In the genomic region with DNA sequence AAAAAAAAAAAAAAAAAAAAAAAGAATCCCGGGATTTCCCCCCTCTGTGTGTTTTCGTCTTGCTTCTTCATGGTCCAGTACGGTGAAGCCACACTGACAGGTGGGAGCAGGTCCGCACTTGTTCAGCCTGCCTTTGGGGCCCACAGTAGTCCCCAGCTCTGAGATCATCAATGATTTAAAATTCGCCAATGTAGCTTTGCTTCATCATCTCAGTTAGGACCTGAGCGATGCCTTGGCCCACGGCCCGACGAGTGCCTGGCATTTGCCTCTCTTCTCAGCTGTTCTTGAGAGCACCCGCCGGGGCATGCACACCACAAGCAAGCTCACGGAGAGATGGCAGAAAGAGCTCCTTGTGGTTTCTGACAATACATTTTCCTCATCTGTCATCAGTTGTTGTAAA, we compare ENCODE assay signal across 16 mouse cellular contexts. TPM values are rescaled to one million over a fixed set of nuclear protein-coding genes. Genes with fewer than 3 reads are reported as not detected.
DNase-seq lines count a peak whose midpoint lies in the region; ATAC-seq and TF ChIP-seq lines count a peak whose summit lies in the region.
"Had no signal": no experiment of that assay in that cellular context is flagged by ENCODE, and none has a peak within 500 bp of the region (broad histone marks: within the 10 kb centered on the region; RNA-seq: fewer than 3 reads in every experiment).

No protein-coding gene starts in this region.

- peak; percentile 51 for DNase-seq in embryonic facial prominence, embryonic 14.5 days (ENCODE audit: low spot score)
- no peak for DNase-seq in embryonic facial prominence, embryonic 10.5 days (ENCODE audit: low spot score)
- DNase-seq in lung, adult 18-20 months = no peak
- DNase-seq in layer of hippocampus, adult 9-11 months = no peak
- DNase-seq: kidney, adult 2 months; kidney, postnatal 4 days; layer of hippocampus, postnatal 36 days; right cerebral cortex, adult 18-20 months had no signal

- no peak overlapping the region for H3K9ac ChIP-seq in embryonic facial prominence, embryonic 14.5 days (ENCODE audit: low read depth, low read length)
- H3K9ac ChIP-seq: hindbrain, embryonic 13.5 days; liver, embryonic 15.5 days had no signal

- ATAC-seq in embryonic facial prominence, embryonic 14.5 days (ENCODE audit: low read depth) = no peak
- no peak for ATAC-seq in megakaryocyte, adult 5-6 weeks (ENCODE audit: poor library complexity, severe bottlenecking)
- no peak for ATAC-seq in megakaryocyte progenitor cell, adult 5-6 weeks (replicated peaks; ENCODE audit: poor library complexity)

- H3K9me3 ChIP-seq in embryonic facial prominence, embryonic 14.5 days (ENCODE audit: control insufficient read depth, low read length) = no peaks in the 10 kb centered on the region
- H3K9me3 ChIP-seq in embryonic facial prominence, embryonic 10.5 days = no peaks in the 10 kb centered on the region
- no peaks in the 10 kb centered on the region for H3K9me3 ChIP-seq in megakaryocyte, embryonic 14.5 days
- H3K9me3 ChIP-seq: forebrain, embryonic 10.5 days; heart, embryonic 10.5 days; hindbrain, embryonic 13.5 days; liver, embryonic 15.5 days had no signal

- 74% methylated on average over 12 of the region's 12 CpGs for WGBS in embryonic facial prominence, embryonic 14.5 days
- WGBS in embryonic facial prominence, embryonic 10.5 days = 90% methylated on average over 12 of the region's 12 CpGs

- H3K4me1 ChIP-seq in embryonic facial prominence, embryonic 14.5 days (ENCODE audit: control insufficient read depth, insufficient read depth, low read length) = no peaks in the 10 kb centered on the region
- peaks cover 11% of the 10 kb centered on the region; the same call in 1 of the 2 replicates for H3K4me1 ChIP-seq in embryonic facial prominence, embryonic 10.5 days
- peaks cover 71% of the 10 kb centered on the region for H3K4me1 ChIP-seq in megakaryocyte, embryonic 14.5 days

- H3K27me3 ChIP-seq in embryonic facial prominence, embryonic 14.5 days (replicated peaks; ENCODE audit: control insufficient read depth, insufficient read depth, low read length) = no peaks in the 10 kb centered on the region
- no peaks in the 10 kb centered on the region for H3K27me3 ChIP-seq in embryonic facial prominence, embryonic 10.5 days (replicated peaks; ENCODE audit: low read depth, poor library complexity, severe bottlenecking)
- H3K27me3 ChIP-seq in megakaryocyte, embryonic 14.5 days (replicated peaks) = no peaks in the 10 kb centered on the region
- peaks cover 5% of the 10 kb centered on the region for H3K27me3 ChIP-seq in myocyte (ENCODE audit: control insufficient read depth, insufficient read depth, insufficient read length)
- H3K27me3 ChIP-seq: hindbrain, embryonic 13.5 days; liver, embryonic 15.5 days had no signal

- no peaks in the 10 kb centered on the region for H3K79me2 ChIP-seq in myocyte (ENCODE audit: control insufficient read depth, insufficient read depth)

- H3K4me3 ChIP-seq in embryonic facial prominence, embryonic 14.5 days (ENCODE audit: low read depth, low read length) = no peak overlapping the region
- H3K4me3 ChIP-seq in embryonic facial prominence, embryonic 10.5 days = no peak overlapping the region
- H3K4me3 ChIP-seq in megakaryocyte, embryonic 14.5 days (replicated peaks) = peak overlapping the region; percentile 87
- no peak overlapping the region for H3K4me3 ChIP-seq in myocyte
- H3K4me3 ChIP-seq: forebrain, embryonic 10.5 days; heart, embryonic 10.5 days; hindbrain, embryonic 13.5 days had no signal

- no peak overlapping the region for H3ac ChIP-seq in myocyte (ENCODE audit: control insufficient read depth, insufficient read length)

- no peak for TF ChIP-seq POLR2A in myocyte (IDR thresholded peaks at IDR 0.05; ENCODE audit: insufficient read length, low read depth)

- H3K27ac ChIP-seq in embryonic facial prominence, embryonic 14.5 days (replicated peaks; ENCODE audit: low read depth, low read length) = no peak overlapping the region
- H3K27ac ChIP-seq in embryonic facial prominence, embryonic 10.5 days (replicated peaks) = no peak overlapping the region
- H3K27ac ChIP-seq: forebrain, embryonic 10.5 days; heart, embryonic 10.5 days; hindbrain, embryonic 13.5 days; liver, embryonic 15.5 days had no signal

- no peaks in the 10 kb centered on the region for H3K36me3 ChIP-seq in embryonic facial prominence, embryonic 14.5 days (ENCODE audit: control insufficient read depth, insufficient read depth, low read length)
- H3K36me3 ChIP-seq in embryonic facial prominence, embryonic 10.5 days (replicated peaks) = no peaks in the 10 kb centered on the region
- H3K36me3 ChIP-seq in megakaryocyte, embryonic 14.5 days (replicated peaks; ENCODE audit: low read length) = peaks cover 49% of the 10 kb centered on the region
- no peaks in the 10 kb centered on the region for H3K36me3 ChIP-seq in myocyte (ENCODE audit: control insufficient read depth, insufficient read depth)
- H3K36me3 ChIP-seq: forebrain, embryonic 10.5 days; heart, embryonic 10.5 days; hindbrain, embryonic 13.5 days; liver, embryonic 15.5 days had no signal

- H3K4me2 ChIP-seq in embryonic facial prominence, embryonic 14.5 days (ENCODE audit: low read depth, low read length) = no peak overlapping the region
- H3K4me2 ChIP-seq in myocyte (ENCODE audit: low read depth) = peak overlapping the region; percentile 50
- H3K4me2 ChIP-seq: hindbrain, embryonic 13.5 days had no signal

TF ChIP-seq in myocyte, 11 proteins besides CTCF, POLR2A, EP300 and RAD21:
- TF ChIP-seq MYOD1 (IDR thresholded peaks at IDR 0.05; ENCODE audit: control insufficient read depth in 1 of 3, insufficient read length in 2 of 3, low read depth in 2 of 3) (peak in 2 of 3 experiments; percentile 38 to 57), REST (IDR thresholded peaks at IDR 0.05; ENCODE audit: insufficient read depth, insufficient read length) (no peak), MYOG (IDR thresholded peaks at IDR 0.05; ENCODE audit: control insufficient read depth in 1 of 3, insufficient read depth in 1 of 3, insufficient read length in 2 of 3, low read depth in 2 of 3) (peak; percentile 52 to 88 (median 68)), CEBPB (IDR thresholded peaks at IDR 0.05; ENCODE audit: insufficient read depth, poor library complexity, severe bottlenecking) (no peak)

RNA-seq across cellular contexts. Expression of a gene that starts 1.6 kb away (rescaled TPM):
- polyA plus RNA-seq in embryonic facial prominence, embryonic 14.5 days (2014; fragmentation: Nextera tagmentation; extraction: Ambion mirVana) = 4.4 and 5.7 TPM in 2 replicates
- 0.54 and 0.58 TPM in 2 replicates for polyA plus RNA-seq in embryonic facial prominence, embryonic 10.5 days (2016; fragmentation: Nextera tagmentation; extraction: Ambion mirVana)
- polyA plus RNA-seq in megakaryocyte, embryonic 14.5 days (2012; ENCODE audit: insufficient read depth, low replicate concordance) = 0.48 and 2.1 TPM in 2 replicates
- 19.7 and 23.3 TPM in 2 replicates for total RNA-seq in megakaryocyte, adult 5-6 weeks (2015)
- total RNA-seq in megakaryocyte, adult 5-6 weeks (2017) = 18.2 and 18.7 TPM in 2 replicates
- 0.77 TPM for polyA plus RNA-seq in myocyte (2012; fragmentation: generic; extraction: Trizol)
- total RNA-seq in megakaryocyte progenitor cell, adult 5-6 weeks (2015) = 5.7 and 5.8 TPM in 2 replicates
- total RNA-seq in megakaryocyte progenitor cell, adult 5-6 weeks (2017) = 3.9 and 7.1 TPM in 2 replicates

RNA-seq across cellular contexts. Expression of a gene that starts 1.7 kb away (rescaled TPM):
- 10.5 and 16.7 TPM in 2 replicates for polyA plus RNA-seq in embryonic facial prominence, embryonic 14.5 days (2014; fragmentation: Nextera tagmentation; extraction: Ambion mirVana)
- polyA plus RNA-seq in embryonic facial prominence, embryonic 10.5 days (2016; fragmentation: Nextera tagmentation; extraction: Ambion mirVana) = 2.1 and 2.8 TPM in 2 replicates
- 15.1 and 23.5 TPM in 2 replicates for polyA plus RNA-seq in megakaryocyte, embryonic 14.5 days (2012; ENCODE audit: insufficient read depth, low replicate concordance)
- 21.0 and 23.8 TPM in 2 replicates for total RNA-seq in megakaryocyte, adult 5-6 weeks (2015)
- total RNA-seq in megakaryocyte, adult 5-6 weeks (2017) = 14.0 and 16.0 TPM in 2 replicates
- polyA plus RNA-seq in myocyte (2012; fragmentation: generic; extraction: Trizol) = 3.7 TPM
- 13.4 and 16.3 TPM in 2 replicates for total RNA-seq in megakaryocyte progenitor cell, adult 5-6 weeks (2015)
- 8.6 and 9.6 TPM in 2 replicates for total RNA-seq in megakaryocyte progenitor cell, adult 5-6 weeks (2017)

RNA-seq across cellular contexts. Expression of a gene that starts 29.6 kb away (rescaled TPM):
- 112 and 113 TPM in 2 replicates for polyA plus RNA-seq in embryonic facial prominence, embryonic 14.5 days (2014; fragmentation: Nextera tagmentation; extraction: Ambion mirVana)
- 143 and 146 TPM in 2 replicates for polyA plus RNA-seq in embryonic facial prominence, embryonic 10.5 days (2016; fragmentation: Nextera tagmentation; extraction: Ambion mirVana)
- polyA plus RNA-seq in megakaryocyte, embryonic 14.5 days (2012; ENCODE audit: insufficient read depth, low replicate concordance) = 13.3 and 15.7 TPM in 2 replicates
- total RNA-seq in megakaryocyte, adult 5-6 weeks (2015) = 45.0 and 47.8 TPM in 2 replicates
- total RNA-seq in megakaryocyte, adult 5-6 weeks (2017) = 29.6 and 31.8 TPM in 2 replicates
- 95.3 TPM for polyA plus RNA-seq in myocyte (2012; fragmentation: generic; extraction: Trizol)
- 76.5 and 83.3 TPM in 2 replicates for total RNA-seq in megakaryocyte progenitor cell, adult 5-6 weeks (2015)
- 52.2 and 52.3 TPM in 2 replicates for total RNA-seq in megakaryocyte progenitor cell, adult 5-6 weeks (2017)

RNA-seq across cellular contexts. Expression of a gene that starts 32.7 kb away (rescaled TPM):
- polyA plus RNA-seq in embryonic facial prominence, embryonic 14.5 days (2014; fragmentation: Nextera tagmentation; extraction: Ambion mirVana) = 18.3 and 19.6 TPM in 2 replicates
- polyA plus RNA-seq in embryonic facial prominence, embryonic 10.5 days (2016; fragmentation: Nextera tagmentation; extraction: Ambion mirVana) = 39.6 and 40.5 TPM in 2 replicates
- 1.3 and 2.7 TPM in 2 replicates for polyA plus RNA-seq in megakaryocyte, embryonic 14.5 days (2012; ENCODE audit: insufficient read depth, low replicate concordance)
- 3.4 and 7.3 TPM in 2 replicates for total RNA-seq in megakaryocyte, adult 5-6 weeks (2015)
- 7.4 and 7.8 TPM in 2 replicates for total RNA-seq in megakaryocyte, adult 5-6 weeks (2017)
- polyA plus RNA-seq in myocyte (2012; fragmentation: generic; extraction: Trizol) = 18.7 TPM
- total RNA-seq in megakaryocyte progenitor cell, adult 5-6 weeks (2015) = 18.8 and 19.4 TPM in 2 replicates
- 27.5 and 30.8 TPM in 2 replicates for total RNA-seq in megakaryocyte progenitor cell, adult 5-6 weeks (2017)
